Mouse (Mus musculus): ENCODE results near the gene Mtcl1. TPM values are rescaled to one million over a fixed set of nuclear protein-coding genes. Genes with fewer than 3 reads are reported as not detected.

Gene Mtcl1
- total and polyA plus RNA-seq, 3 experiments, result 1.5 to 6.8 (median 5.9) TPM

- H3K27me3 ChIP-seq (ENCODE audit: control insufficient read depth, insufficient read depth, low read length), result no peaks in the 10 kb centered on the region
- H3K79me2 ChIP-seq (replicated peaks; ENCODE audit: control insufficient read depth, insufficient read depth, low read length), result no peaks in the 10 kb centered on the region
- no peak for DNase-seq
- H3K36me3 ChIP-seq (ENCODE audit: control insufficient read depth, insufficient read depth, low read length), result no peaks in the 10 kb centered on the region
- no peak for TF ChIP-seq POLR2A (IDR thresholded peaks at IDR 0.05; ENCODE audit: insufficient read depth, low read depth, low read length)
- no peak for TF ChIP-seq CTCF (IDR thresholded peaks at IDR 0.05)
- no peak for TF ChIP-seq EP300 (IDR thresholded peaks at IDR 0.05; ENCODE audit: insufficient read depth, low read depth, low read length)
- H3K4me1 ChIP-seq (ENCODE audit: control insufficient read depth, insufficient read depth, low read length), result peaks cover 4% of the 10 kb centered on the region
- intact Hi-C loops (cut with DNase I), result no loop called here
- H3K27ac ChIP-seq, result no peak overlapping the region
- 86% methylated on average over 9 of the region's 9 CpGs for WGBS
- no peak overlapping the region for H3K9ac ChIP-seq (ENCODE audit: low read depth, low read length)
- no peak overlapping the region for H3K4me3 ChIP-seq
Observed at GRCm38 (mm10) chr17:66370867-66371266, 78.7 kb downstream of the Mtcl1 start.

DNA sequence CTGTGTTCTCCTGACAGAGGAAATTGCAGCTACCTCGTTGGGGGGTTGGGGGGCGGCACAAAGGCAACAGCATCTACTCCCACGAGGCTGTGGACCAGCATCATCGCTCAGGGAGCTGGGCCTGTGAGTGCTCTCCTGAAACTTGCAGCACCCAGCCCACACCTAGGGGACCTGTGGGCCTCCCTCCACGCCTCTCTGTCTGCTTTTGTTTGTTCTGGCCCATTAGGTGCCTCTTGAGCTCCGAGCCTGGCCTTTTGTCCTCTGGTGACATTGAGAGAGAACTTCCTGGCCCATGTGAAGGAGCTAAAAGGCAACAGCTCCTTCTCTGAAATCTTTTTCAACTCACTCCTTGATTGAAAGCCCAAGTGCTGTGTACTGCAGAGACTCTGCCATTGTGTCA, 79.8 kb downstream of the Mtcl1 start:
- intact Hi-C loops (cut with DNase I), result no loop called here
- no peak for DNase-seq
- WGBS, result 71% methylated on average over 6 of the region's 6 CpGs

DNA sequence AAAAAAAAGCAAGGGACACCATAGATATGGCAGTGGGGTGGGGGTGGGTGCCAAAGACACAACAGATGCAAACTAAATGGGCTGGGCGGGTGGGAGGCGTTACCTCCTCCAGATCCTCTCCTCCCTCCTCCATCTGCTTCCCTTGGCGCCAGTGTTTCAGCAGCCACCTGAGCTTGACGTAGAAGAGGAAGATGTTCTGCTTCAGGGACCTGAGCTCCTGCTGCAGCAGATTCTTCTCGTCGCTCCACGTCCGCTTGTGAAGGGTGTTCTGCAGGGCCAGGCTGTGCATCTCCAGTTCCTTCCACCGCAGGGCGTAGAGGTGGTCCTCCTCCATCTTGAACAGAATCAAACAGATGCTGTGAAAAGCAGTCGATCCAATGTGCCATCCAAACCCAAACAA, 81.4 kb downstream of the Mtcl1 start:
- no peaks in the 10 kb centered on the region for H3K79me2 ChIP-seq (replicated peaks; ENCODE audit: control insufficient read depth, insufficient read depth, low read length)
- no peaks in the 10 kb centered on the region for H3K27me3 ChIP-seq (ENCODE audit: control insufficient read depth, insufficient read depth, low read length)
- intact Hi-C loops (cut with DNase I), result no loop called here
- DNase-seq, result no peak
- H3K4me1 ChIP-seq (ENCODE audit: control insufficient read depth, insufficient read depth, low read length), result peaks cover 4% of the 10 kb centered on the region
- H3K4me3 ChIP-seq, result no peak overlapping the region
- 95% methylated on average over 11 of the region's 11 CpGs for WGBS
- H3K9ac ChIP-seq (ENCODE audit: low read depth, low read length), result no peak overlapping the region
- TF ChIP-seq EP300 (IDR thresholded peaks at IDR 0.05; ENCODE audit: insufficient read depth, low read depth, low read length) (no peak), CTCF (IDR thresholded peaks at IDR 0.05) (no peak), POLR2A (IDR thresholded peaks at IDR 0.05; ENCODE audit: insufficient read depth, low read depth, low read length) (no peak)
- H3K36me3 ChIP-seq (ENCODE audit: control insufficient read depth, insufficient read depth, low read length), result no peaks in the 10 kb centered on the region
- no peak overlapping the region for H3K27ac ChIP-seq

More for the DNA sequence above, 79.8 kb downstream of the Mtcl1 start:
- Histone ChIP-seq H3K27me3 (ENCODE audit: control insufficient read depth, insufficient read depth, low read length) (no peaks in the 10 kb centered on the region), H3K27ac (no peak overlapping the region), H3K79me2 (replicated peaks; ENCODE audit: control insufficient read depth, insufficient read depth, low read length) (no peaks in the 10 kb centered on the region), H3K4me3 (no peak overlapping the region), H3K36me3 (ENCODE audit: control insufficient read depth, insufficient read depth, low read length) (no peaks in the 10 kb centered on the region), H3K4me1 (ENCODE audit: control insufficient read depth, insufficient read depth, low read length) (peaks cover 4% of the 10 kb centered on the region), H3K9ac (ENCODE audit: low read depth, low read length) (no peak overlapping the region)
- TF ChIP-seq EP300 (IDR thresholded peaks at IDR 0.05; ENCODE audit: insufficient read depth, low read depth, low read length), result no peak
- no peak for TF ChIP-seq CTCF (IDR thresholded peaks at IDR 0.05)
- TF ChIP-seq POLR2A (IDR thresholded peaks at IDR 0.05; ENCODE audit: insufficient read depth, low read depth, low read length), result no peak

- no peaks in the 10 kb centered on the region for H3K79me2 ChIP-seq (replicated peaks; ENCODE audit: control insufficient read depth, insufficient read depth, low read length)
- no peak for TF ChIP-seq POLR2A (IDR thresholded peaks at IDR 0.05; ENCODE audit: insufficient read depth, low read depth, low read length)
- no peak for DNase-seq
- intact Hi-C loops (cut with DNase I), result no loop called here
- H3K36me3 ChIP-seq (ENCODE audit: control insufficient read depth, insufficient read depth, low read length), result no peaks in the 10 kb centered on the region
- H3K27ac ChIP-seq, result no peak overlapping the region; the same call in 1 of the 2 replicates
- H3K9ac ChIP-seq (ENCODE audit: low read depth, low read length), result no peak overlapping the region
- H3K4me1 ChIP-seq (ENCODE audit: control insufficient read depth, insufficient read depth, low read length), result peaks cover 4% of the 10 kb centered on the region
- 89% methylated on average over 1 of the region's 1 CpGs for WGBS
- no peak overlapping the region for H3K4me3 ChIP-seq
- H3K27me3 ChIP-seq (ENCODE audit: control insufficient read depth, insufficient read depth, low read length), result no peaks in the 10 kb centered on the region
Observed at GRCm38 (mm10) chr17:66365664-66366063, 83.9 kb downstream of the Mtcl1 start.

DNA sequence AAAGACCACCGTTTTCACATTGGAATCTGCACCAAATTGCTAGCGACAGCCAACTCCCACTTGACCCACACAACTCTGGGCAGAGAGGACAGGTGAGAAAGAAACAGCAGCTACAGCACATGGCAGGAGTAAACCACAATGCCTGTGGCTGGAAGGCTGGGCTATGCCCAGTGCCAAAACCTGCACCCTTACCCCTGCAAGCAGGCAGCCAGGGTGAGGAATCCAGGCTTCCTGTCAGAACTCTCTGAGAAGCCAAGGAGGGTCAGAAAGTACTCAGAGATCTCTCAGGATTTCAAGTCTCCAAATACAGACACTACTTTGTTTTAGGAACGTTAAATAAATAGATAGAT, 84.3 kb downstream of the Mtcl1 start:
- peaks cover 4% of the 10 kb centered on the region for H3K4me1 ChIP-seq (ENCODE audit: control insufficient read depth, insufficient read depth, low read length)
- no peaks in the 10 kb centered on the region for H3K27me3 ChIP-seq (ENCODE audit: control insufficient read depth, insufficient read depth, low read length)
- intact Hi-C loops (cut with DNase I), result no loop called here
- 32% methylated on average over 3 of the region's 3 CpGs for WGBS
- no peaks in the 10 kb centered on the region for H3K79me2 ChIP-seq (replicated peaks; ENCODE audit: control insufficient read depth, insufficient read depth, low read length)
- DNase-seq, result no peak
- TF ChIP-seq EP300 (IDR thresholded peaks at IDR 0.05; ENCODE audit: insufficient read depth, low read depth, low read length) (no peak), CTCF (IDR thresholded peaks at IDR 0.05) (no peak), POLR2A (IDR thresholded peaks at IDR 0.05; ENCODE audit: insufficient read depth, low read depth, low read length) (no peak)
- 0 out of 2 replicates have a peak overlapping the region, but pooled peaks have one; percentile 2 for H3K9ac ChIP-seq (ENCODE audit: low read depth, low read length)
- H3K4me3 ChIP-seq, result no peak overlapping the region
- peak overlapping the region; percentile 77 for H3K27ac ChIP-seq
- no peaks in the 10 kb centered on the region for H3K36me3 ChIP-seq (ENCODE audit: control insufficient read depth, insufficient read depth, low read length)

- H3K79me2 ChIP-seq (replicated peaks; ENCODE audit: control insufficient read depth, insufficient read depth, low read length), result no peaks in the 10 kb centered on the region
- H3K36me3 ChIP-seq (ENCODE audit: control insufficient read depth, insufficient read depth, low read length), result no peaks in the 10 kb centered on the region
- no peak overlapping the region for H3K4me3 ChIP-seq
- H3K27me3 ChIP-seq (ENCODE audit: control insufficient read depth, insufficient read depth, low read length), result no peaks in the 10 kb centered on the region
- intact Hi-C loops (cut with DNase I), result no loop called here
- 0 out of 2 replicates have a peak, but pooled peaks have one; percentile 62 for TF ChIP-seq EP300 (IDR thresholded peaks at IDR 0.05; ENCODE audit: insufficient read depth, low read depth, low read length)
- no peak for TF ChIP-seq POLR2A (IDR thresholded peaks at IDR 0.05; ENCODE audit: insufficient read depth, low read depth, low read length)
- no peak overlapping the region for H3K9ac ChIP-seq (ENCODE audit: low read depth, low read length)
- H3K4me1 ChIP-seq (ENCODE audit: control insufficient read depth, insufficient read depth, low read length), result peaks cover 4% of the 10 kb centered on the region
- 58% methylated on average over 26 of the region's 26 CpGs for WGBS
- peak; percentile 63 to 75 for DNase-seq
- peak overlapping the region; percentile 77 for H3K27ac ChIP-seq
Observed at GRCm38 (mm10) chr17:66364525-66365292, 84.8 kb downstream of the Mtcl1 start.

Data from heart, adult 2 months (tissue).